Mouse (Mus musculus) urinary bladder, postnatal 4 days (tissue): ENCODE data around the gene Arpc2.
A peak's percentile ranks its signal among the peaks of the same experiment; 100 is the strongest.
"Not testable (repeated sequence)": the region's sequence is repeated elsewhere in the genome, so short reads cannot be mapped to it uniquely, and the experiment has no call there.

Experiments used
- DNase-seq, 2 experiments: peaks; one replicate each; pipeline ENCODE4 v3.0.0; 2021 to 2022; ENCODE audit warnings: low spot score in 2 of 2

Arpc2 gene

DNA sequence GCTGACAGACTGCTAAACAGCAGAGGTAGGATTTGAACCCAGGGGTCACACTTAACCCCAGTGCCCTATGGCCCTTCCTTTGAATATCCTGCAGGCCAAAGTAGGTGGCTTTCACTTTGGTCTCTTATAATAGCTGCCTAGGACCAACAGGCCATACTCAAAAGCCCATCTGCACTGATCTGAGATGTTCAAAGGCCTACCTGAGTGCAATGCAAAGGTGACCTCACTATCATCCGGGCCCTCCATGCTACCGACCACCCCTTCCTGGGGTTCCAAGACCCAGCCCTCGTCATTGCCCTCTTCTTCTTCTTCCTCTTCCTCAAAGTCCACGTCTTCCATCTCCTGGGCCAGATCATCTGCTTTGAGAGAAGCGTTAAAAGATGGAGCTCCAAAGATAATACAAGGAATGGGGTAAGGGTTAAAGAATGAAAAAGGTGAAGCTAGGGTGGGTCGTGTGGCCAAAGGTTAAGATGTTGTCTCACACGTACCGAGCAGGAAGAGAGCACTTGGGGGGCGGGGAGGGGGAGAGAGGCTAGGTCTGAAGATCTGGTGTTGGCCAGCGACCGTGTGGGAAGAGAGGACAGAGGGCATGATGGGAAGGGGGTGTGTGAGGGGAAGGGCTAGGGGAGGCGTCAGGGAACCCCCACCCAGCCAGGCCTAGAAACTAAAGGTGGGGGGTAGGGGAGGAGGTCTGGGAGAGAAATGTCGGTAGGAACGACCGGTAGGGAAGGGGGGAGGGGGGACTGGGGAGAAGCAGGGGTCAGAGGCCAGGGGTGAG lies 48.0 kb downstream of the Arpc2 start:
- peak in 1 of 2 experiments; percentile 57 for DNase-seq

DNA sequence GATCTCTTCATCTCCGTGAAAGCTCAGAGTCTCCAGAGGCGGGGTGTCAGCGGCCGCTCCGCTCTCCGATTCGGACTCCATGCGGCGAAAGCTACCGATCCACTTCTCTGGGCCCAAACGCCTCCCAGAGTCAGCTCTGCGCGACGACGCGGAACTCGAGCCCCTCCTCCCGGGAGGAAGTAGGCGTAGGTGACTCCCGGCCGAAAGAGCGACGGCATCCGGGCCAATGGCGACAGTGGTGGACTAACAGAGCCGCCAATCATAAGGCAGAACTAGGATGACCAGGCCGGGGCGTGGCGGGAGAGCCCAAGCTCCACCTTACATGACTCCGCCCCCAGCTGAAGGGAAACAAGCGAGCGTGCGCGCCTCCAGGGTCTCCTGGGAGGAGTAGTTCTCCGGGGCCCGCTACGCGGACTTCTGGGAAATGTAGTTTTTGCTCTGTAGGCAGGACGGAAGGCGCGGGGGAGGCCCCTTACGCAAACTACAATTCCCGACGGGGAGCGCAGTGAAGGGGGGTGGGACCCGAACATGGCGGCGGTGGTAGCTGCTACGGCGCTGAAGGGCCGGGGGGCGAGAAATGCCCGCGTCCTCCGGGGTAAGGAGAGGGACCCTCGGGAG lies 48.8 kb downstream of the Arpc2 start, which contains the start of the genes Aamp and Pnkd:
Gene Aamp, minus strand, starts transcription at position 196 of the 618 bp plus-strand sequence.
Gene Pnkd, plus strand, starts transcription at position 388 of the 618 bp plus-strand sequence.
- peak; percentile 100 for DNase-seq

DNA sequence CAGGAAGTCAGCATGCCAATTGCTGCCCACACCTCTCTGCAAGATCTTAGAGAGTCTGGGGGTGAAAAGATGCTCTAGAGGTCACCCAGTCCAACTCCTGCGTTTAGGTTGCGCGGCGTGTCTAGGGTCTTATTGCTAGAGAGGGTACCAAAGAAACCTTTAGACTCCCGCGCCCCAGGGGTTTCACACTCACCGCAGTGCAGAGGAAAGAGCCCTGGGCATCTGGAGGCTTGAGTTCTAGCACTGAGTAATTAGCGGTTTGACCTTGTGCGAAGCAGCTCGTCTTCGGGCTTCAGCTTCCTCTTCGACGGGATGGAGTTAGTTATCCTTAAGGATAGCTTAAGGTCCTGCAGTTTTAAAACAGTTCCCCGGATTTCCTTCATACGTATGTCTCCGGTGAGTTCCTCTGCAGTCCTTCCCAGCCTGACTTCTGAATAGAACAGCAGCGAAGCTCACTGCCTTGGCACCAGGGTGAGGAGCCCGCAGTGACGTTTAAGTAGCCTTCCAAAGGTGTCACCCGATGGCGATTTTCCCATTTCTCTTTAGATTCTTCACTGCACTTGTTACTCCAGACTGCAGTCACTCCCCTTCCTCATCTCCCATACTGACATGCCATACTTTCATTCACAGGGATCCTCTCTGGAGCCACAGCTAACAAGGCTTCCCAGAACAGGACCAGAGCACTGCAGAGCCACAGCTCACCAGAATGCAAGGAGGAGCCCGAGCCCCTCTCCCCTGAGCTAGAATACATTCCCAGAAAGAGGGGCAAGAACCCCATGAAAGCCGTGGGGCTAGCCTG lies 49.5 kb downstream of the Arpc2 start:
- no peak for DNase-seq

DNA sequence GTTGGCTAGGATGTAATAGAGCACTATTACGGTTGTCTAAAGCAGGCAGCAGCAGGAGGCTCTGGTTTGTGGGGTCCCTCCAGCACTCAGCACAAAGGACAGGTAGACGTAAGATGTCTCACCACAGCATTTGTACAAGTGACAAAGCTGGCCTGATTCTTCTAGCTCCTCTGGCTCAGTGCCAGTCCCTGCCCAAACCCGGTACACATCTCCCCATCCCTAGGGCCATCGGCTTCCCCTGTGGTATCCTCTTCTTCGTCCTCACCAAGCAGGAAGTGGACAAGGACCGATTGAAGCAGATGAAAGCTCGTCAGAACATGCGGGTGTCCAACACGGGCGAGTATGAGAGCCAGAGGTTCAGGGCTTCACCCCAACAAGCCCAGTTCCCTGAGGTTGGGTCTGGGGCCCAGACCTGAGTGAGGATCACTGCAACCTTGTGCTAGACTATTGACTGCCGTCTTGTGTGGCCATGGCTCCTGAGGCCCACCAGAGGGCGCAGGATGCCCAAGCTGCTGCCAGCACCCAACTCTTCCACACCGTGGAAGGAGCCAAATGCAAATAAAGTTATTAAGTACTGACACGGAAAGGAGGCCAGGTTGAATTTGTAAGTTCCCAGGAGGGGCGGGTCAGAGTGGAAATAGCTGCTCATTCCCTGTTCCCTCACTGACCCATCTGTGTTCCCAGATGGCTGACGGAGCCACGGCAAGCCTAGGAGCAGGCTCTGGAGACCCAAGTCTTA lies 51.2 kb downstream of the Arpc2 start:
- not testable (repeated sequence) for DNase-seq

DNA sequence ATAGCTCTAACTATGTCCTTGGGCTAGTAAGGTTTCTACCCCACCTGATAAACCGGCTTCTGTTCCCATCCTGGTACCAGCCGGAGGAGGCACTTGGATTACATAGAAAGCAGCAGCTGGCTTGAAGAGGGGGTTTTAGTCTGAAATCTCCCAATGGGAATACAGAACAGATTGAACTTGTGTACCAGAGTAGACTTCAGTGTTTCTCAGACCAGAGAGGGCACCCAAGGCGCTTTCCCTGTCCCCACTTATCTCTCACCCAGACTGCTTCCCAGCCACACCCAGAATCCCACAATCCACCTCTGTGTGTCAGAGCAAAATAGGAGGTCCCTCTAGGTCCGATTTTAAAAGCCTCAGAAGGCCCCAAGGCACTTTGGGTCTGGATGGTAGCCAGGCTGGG lies 52.4 kb downstream of the Arpc2 start:
- no peak for DNase-seq

DNA sequence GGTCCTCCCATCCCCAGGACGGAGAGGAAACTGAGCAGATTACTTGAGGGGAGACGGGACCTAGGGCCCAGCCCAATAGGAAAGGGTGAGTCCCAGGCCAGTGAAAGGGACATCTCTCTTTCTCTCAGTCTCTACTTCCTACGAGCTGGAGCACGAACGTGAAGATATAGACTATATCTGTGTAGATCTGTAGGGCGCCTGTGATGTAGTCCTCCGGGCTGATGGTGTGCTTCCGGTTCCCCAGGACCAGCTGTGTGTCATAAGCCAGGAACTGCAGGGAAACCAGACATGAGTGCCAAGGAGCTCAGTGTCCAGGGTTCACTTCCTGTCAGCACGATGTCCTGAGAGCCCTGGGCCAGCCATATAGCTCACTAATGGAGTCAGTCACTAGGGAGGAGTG lies 53.4 kb downstream of the Arpc2 start:
- DNase-seq = no peak

DNA sequence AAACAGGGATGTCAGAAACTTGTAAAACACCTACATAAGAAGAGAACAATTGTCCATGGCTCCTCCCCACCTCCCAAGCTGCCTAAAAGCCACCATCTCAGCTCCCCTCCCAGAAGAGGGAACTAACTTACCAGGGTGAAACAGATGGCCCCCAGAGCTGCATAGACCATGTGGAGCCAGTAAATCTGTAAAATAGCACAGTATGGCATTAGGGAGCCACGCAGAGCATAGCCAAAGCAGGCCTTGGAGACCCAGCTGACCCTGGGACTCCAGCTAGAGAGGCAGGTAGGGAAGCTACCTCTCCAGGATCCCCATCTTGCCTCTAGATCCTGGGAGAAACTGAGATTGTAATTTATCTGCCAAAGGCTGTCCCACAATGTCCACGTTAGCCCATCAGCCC lies 53.9 kb downstream of the Arpc2 start:
- DNase-seq = no peak

DNA sequence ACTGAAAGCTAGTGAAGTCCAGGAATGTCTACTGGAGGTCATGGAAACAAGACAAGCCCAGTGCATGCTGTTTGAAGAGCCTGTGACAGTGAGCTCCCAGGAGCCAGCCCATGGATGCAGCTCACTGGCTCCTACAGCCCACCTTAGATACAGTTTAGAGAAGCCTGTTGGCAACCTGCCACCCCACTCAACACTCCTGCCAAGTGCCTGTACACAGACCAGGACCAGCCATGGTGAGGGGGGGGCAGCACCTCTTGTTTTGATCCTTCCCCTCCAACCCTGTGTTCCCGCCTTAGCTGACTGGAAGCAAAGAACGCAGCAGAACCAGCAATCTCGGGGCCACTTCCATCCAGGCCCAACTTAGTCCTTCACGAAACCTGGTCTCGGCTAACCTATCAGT lies 54.3 kb downstream of the Arpc2 start:
- DNase-seq = no peak

DNA sequence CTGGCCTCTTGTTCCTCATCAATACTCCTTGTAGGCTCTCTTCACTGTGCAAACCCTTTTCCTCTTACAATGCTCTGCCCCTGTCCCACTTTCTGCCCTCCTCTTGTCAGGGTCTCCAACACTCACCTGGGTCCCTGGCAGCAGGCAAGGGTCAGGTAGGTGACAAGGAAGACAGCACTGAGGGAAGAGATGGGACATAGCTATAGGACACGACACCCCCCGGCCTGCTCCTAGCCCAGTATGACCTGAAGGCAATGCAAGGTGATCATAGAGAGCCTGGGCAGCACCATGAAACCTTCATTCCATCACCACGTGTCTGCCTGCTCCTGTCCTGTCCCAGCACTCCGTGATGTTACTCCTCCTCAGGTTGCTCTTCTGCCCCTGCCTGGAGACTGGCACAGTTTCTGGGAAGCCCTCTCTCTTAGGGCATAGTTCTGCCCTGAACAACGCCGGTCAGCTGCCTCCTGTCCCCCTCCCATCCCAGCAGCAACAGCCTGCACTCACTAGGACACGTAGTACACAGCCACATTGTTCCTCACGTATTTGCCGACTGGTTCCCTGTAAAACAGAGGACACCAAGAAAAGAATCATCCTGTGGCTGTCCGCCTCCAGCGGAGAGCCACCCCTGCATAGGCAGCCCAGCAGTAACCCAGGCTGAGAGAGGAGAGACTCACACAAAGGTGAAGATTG lies 56.6 kb downstream of the Arpc2 start:
- no peak for DNase-seq

DNA sequence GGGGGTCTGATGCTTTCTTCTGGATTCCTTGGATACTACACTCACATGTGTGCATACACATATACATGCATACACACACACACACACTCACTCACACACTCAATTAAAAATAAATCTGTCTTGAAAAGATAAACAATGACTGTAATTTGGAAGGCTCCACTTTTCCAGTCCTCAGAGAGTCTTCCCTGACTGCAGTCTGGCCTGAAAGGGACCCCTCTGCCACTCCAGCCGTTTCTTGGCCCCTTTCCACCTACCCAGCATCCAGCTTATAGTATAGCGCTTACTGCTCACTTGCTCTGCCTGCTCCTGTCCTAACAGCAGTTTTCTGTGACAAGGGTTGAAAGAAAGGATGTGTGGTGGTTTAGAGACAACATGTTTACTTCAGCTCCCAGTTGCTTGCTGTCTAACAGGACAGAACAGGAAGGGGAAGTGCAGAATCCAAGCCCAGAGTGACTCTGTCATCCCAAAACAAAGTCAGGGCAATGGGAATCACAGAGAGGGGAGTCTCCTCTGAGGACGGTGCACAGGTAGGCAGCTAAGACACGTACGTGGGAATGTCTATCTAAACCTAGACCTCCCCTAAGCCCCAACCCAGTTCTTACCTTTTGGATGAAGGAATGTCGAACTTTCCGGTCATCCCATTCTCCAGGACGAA lies 57.5 kb downstream of the Arpc2 start:
- DNase-seq = no peak

DNA sequence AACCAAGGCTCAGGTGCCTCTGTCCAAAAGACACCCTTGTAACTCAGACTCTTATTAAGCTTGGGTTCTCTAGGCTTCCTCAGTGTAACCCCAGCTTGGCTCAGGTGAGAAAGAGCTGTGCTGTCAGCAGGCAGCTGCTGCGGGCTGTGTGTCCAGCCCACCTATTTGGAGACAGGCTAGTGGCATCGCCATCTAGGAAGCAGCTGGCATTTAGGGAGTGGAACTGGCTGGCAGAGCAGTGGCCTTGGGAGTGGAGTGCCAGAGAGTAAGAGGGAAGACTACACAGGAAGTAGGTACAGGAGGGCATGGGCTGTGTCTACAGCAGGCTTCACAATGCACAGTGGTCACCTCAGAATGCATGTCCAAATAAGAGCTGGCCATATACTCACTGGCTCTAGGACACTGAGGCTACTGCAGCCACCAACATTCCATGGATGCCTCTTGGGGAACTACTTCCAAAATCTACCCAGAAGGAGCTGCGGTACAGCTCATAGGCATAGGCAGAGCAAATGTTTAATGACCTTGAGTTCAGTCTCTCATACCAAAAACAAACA lies 58.3 kb downstream of the Arpc2 start:
- DNase-seq = no peak

DNA sequence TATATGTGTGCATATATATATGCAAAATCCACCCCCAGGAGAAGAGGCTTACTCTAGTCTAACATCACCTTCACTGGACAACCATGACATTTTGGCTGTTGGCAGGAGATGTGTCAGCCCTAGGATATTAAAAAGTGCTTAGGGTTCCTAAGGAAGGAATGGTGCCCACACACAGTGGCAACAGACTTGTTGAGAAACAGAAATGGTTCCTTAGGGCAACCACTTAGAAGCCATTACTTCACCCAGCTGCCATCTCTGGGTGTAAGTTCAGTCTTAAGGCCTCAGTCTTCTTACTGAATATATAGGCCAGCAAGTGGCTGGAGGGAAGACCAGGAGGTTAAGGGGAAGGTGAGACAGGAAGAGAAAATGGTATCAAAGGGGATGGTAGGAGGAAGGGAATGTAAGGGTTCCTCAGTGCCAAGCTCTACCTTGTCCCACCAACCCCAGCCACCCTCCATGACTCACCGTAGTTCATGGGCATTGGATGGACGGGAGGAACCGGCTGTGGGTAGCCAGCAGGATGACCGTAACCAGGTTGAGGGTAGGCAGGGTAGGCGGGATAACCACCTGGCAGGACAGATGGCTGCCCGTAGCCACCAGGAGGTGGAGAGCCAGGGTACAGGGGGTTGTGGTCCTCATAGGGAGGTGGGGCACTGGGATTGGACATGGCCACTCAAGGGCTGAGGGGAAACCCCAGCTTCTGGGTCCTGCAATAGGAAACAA lies 59.0 kb downstream of the Arpc2 start:
- no peak for DNase-seq

DNA sequence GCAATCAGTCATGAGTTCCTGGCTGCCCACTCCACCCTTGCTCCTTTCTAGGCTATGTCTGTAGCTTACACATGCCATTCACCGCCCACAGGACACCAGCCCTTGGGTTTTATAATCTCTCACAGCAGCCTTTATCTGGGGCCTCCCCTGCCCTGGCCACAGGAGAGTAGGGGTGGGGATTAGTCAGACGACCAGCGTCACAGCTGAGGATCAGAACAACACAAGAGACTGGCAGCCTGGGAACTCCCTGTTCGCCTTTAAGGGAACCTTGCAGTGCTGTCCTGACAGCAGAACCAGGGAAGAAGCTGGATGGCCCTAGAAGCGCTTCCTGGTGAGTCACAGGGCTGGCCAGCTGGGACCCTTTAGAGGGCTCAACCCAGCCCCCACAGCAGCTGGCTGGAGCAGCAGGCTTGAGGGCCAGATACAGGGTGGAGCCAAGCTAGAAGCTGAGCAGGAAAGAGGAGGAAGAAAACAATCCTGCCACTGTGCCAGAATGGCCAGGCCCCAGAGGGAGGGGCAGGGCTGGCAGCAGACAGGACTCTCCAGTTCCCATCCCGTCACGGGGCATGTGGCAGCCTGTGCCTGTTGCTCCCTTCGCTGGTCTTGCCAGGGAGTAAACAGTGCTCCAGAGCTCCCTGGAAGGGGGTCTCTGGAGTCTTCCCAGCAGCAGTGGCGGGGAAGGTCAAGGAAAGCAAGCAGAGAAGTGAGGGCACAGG lies 59.7 kb downstream of the Arpc2 start:
- peak; percentile 89 to 92 for DNase-seq

DNA sequence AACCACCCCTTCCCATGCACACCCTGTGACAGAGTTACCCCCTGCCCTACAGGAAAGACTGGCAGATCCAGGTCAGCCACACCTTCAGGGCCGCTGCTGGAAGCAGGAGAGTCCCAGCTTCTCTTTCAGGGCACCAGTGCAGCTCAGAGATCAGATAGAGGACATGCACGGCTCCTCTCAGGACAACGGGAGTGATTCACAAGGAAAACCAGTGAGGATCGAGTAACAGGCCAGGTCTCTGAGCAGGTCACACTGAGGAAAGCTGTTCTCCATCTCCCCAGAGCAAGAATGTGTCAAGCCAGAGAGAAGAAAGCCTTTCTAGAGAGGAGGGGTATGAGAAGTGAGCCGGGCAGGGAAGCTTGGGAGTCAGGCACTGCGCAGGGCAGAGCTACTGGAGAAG lies 60.6 kb downstream of the Arpc2 start:
- no peak for DNase-seq

DNA sequence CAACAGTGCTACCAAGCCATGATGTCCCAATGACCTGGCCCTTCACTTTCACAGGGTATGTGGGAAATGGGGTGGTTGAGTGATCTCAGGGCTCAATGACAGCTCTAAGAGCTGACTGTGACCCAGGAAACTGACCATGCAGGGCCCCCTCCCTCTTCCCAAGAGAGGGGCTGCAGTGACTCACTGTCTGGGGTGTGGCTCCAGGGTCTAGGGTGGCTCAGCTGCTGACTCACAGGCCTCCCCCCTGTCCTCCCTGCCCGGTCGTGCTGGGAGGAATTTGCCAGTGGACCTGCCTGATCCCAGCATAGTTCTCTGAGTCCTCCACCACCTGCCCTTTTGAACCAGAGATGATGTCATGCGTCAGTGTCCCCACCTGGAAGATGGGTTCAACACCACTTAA lies 61.4 kb downstream of the Arpc2 start:
- peak in 1 of 2 experiments; percentile 56 for DNase-seq

DNA sequence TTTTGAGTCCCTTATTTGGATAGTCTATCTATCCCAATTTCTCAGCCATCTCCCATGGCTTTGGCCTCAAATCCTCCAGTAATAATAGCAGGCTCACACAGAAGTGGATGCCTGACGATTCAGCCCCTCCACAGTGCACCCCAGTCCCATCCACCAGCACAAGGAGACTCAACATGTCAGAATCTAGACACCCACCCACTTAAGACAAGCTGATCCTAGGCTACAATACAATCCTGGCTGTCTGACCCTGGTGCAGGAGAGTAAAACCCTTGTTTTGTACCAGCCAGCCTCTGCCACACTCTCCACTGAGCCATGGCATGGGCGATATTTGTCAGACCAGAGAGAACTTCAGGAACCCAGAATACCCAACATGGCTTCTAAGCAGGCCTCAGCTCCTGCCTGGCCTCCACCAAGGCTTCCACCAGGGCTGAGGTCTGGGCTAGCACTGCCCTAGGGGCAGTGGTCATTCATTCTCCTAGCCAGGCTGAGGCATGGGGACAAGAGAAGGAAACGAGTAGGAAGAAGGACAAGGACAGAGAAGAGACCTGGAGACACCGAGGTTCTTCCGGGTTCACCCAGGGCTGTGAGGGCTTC lies 62.4 kb downstream of the Arpc2 start:
- no peak for DNase-seq

DNA sequence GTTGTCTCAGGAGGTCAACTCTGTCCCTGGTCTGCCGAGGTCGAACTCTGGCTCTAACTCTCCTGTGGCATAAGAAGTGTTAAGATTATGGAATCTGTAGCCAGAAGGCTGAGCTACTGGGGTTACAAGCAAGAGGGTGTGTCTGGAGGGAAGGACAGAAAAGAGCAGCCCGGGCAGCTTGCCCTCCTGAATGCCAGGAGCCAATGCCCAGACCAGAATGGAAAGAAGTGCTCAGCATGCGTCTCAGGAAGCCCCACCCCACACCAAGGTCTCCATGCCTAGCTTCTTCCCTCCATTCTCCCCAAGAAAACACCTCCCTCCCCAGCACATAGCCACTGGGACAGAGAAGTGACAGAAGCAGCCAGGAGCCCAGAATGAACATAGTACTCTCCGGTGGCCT lies 63.1 kb downstream of the Arpc2 start:
- DNase-seq = no peak

DNA sequence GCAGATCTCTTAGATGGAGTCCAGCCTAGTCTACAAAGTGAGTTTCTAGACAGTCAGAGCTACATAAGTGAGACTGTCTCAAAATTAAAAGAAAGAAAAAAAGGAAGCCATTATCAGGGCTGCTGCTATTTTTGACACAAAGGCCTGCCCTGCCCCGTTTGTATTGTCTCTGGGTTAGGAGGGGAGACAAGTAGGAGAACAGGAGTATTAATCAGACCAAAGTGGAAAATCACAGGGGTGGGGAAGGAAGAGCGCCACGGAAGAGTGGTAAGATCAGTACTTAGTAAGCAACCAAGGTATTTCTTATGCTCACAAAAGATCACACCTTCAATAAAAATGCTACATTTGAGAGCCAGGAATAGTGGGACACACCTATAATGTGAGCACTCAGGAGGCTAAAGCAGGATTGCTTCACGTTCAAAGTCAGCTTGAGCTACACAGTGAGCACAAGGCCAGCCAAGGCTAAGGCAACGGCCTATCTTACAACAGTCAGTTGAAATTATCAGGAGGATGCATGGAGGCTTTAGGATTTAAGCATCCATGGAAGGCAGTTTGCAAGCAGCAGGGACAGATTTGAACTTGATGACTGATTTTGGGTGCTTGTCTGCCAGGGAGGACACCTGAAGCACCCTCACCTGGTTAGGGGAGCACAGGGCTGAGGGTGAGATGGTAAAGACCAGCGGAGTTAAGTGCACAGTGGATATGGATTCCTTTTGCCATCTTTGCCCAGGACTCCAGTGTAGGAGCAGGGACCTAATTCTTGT lies 64.6 kb downstream of the Arpc2 start:
- DNase-seq = no peak
